Mouse (Mus musculus) neural tube, embryonic 12.5 days (tissue): ENCODE measurements around the gene Gm9747. TPM values are rescaled to one million over a fixed set of nuclear protein-coding genes. Genes with fewer than 3 reads are reported as not detected.

Experiments
- ATAC-seq: fragments of 200-750 bp; cut with Nextera tagmentation; 2 replicates; pipeline ENCODE4 v1.8.0; 2017; ENCODE audit warnings: low read depth, mild to moderate bottlenecking, moderate TSS enrichment, moderate library complexity; ENCODE audit not compliant: low FRiP score
- H3K27ac ChIP-seq: fragments of 300-500 bp; sonication (generic); 2 replicates; pipeline ENCODE4 v1.5.1; 2016
- H3K27me3 ChIP-seq: fragments of 300-500 bp; sonication (generic); replicated peaks from 2 replicates; pipeline ENCODE4 v1.6.1; 2016; ENCODE audit warnings: mild to moderate bottlenecking
- H3K36me3 ChIP-seq: fragments of 300-500 bp; sonication (generic); 2 replicates; pipeline ENCODE4 v1.6.1; 2016; ENCODE audit warnings: mild to moderate bottlenecking
- H3K4me1 ChIP-seq: fragments of 300-500 bp; sonication (generic); 2 replicates; pipeline ENCODE4 v1.6.1; 2016
- H3K4me2 ChIP-seq: fragments of 300-500 bp; sonication (generic); replicated peaks from 2 replicates; pipeline ENCODE4 v1.6.1; 2016; ENCODE audit warnings: mild to moderate bottlenecking
- H3K4me3 ChIP-seq: fragments of 300-500 bp; sonication (generic); 2 replicates; pipeline ENCODE4 v1.5.1; 2016
- H3K9ac ChIP-seq: fragments of 300-500 bp; sonication (generic); 2 replicates; pipeline ENCODE4 v1.6.1; 2016; ENCODE audit warnings: mild to moderate bottlenecking
- H3K9me3 ChIP-seq: fragments of 300-500 bp; sonication (generic); 2 replicates; pipeline ENCODE4 v1.6.1; 2016; ENCODE audit warnings: mild to moderate bottlenecking
- WGBS: fragments of 180-500 bp; shearing (Covaris S2); methylation state at CpG from one replicate; pipeline ENCODE4 v1.1.7; 2016; 5-methylcytosine and 5-hydroxymethylcytosine counted together
- polyA plus RNA-seq: library from polyadenylated mRNA; unstranded; fragments of >200 nt; fragmentation: Nextera tagmentation; extraction: Ambion mirVana; gene quantifications from 2 replicates; pipeline ENCODE4 v1.2.1, GENCODE M21; 2016

Gm9747 gene
- polyA plus RNA-seq, 1 experiment from 2014 or later, result 30.7 TPM

DNA sequence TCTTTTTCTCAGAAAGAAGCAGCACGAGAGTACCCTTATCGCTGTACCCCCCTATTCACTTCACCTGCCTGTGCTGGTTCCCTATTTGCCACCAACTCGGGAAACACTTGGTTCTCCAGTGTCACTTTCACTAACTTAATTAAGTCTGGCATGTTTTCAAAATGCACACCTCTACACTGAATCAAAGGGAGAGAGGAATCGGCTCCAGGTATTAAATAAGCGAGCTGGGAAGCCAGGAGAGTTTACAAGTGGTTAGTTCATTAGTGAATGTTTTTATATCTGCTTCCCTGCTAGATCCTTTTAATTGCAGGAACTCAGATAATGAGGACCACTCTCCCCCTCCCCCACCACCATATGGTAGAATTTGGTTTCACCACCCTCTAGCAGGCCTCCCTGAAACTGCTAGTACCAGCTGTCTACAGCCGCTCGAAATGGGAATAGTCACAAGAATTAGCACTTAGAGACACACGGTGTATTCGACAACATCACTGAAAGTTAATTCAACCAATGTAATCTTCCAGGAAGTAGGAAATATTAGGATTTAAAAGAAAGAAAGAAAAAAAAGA is 28.2 kb downstream of the Gm9747 start:
- no peak overlapping the region for H3K4me2 ChIP-seq
- no peak overlapping the region for H3K27ac ChIP-seq
- no peaks in the 10 kb centered on the region for H3K36me3 ChIP-seq
- H3K27me3 ChIP-seq, result no peaks in the 10 kb centered on the region
- H3K9me3 ChIP-seq, result no peaks in the 10 kb centered on the region
- ATAC-seq, result no peak
- no peak overlapping the region for H3K9ac ChIP-seq
- H3K4me3 ChIP-seq, result no peak overlapping the region
- no peaks in the 10 kb centered on the region for H3K4me1 ChIP-seq
- whole genome bisulfite sequencing, result 65% methylated on average over 9 of the region's 9 CpGs

DNA sequence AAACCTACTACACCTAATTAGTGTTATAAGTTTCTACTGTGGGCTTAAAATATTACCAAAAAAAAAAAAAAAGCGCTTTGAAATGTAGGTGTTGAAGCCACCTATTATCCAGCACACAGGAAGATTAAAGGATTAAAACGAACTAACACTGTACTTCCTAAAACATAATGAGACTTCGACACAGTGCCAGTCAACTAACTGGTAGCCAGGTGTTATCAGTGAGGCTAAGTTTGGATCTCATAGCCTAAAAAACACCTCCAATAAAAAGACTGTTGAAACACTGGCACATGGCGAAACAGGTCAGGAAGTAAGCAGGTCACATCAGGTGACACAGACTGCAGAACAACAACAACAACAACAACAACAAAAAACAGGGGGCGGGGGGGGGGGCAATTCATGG is 28.7 kb downstream of the Gm9747 start:
- no peaks in the 10 kb centered on the region for H3K36me3 ChIP-seq
- H3K9me3 ChIP-seq, result no peaks in the 10 kb centered on the region
- no peaks in the 10 kb centered on the region for H3K4me1 ChIP-seq
- no peak overlapping the region for H3K9ac ChIP-seq
- 85% methylated on average over 5 of the region's 5 CpGs for WGBS
- no peak overlapping the region for H3K4me3 ChIP-seq
- no peak for ATAC-seq
- H3K27ac ChIP-seq, result no peak overlapping the region
- no peak overlapping the region for H3K4me2 ChIP-seq
- H3K27me3 ChIP-seq, result no peaks in the 10 kb centered on the region

DNA sequence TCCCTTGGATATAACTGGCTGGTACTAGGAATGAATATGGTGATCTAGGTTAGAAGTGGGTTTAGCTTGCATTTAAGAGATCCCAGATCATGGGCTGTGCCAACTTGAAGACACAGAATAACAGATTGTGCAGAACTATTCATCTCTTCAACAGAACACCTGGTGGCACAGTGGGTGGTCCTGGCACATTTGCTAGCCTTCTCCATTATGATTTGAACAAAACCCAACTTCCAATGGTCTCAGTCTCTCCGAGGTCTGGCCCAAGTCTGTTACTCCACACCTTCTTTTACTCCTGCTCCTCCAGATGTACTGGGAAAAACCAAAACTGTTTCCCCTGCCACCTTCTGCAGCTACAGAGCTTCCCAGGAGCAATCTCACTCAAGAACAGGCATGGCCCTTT is 29.4 kb downstream of the Gm9747 start:
- H3K36me3 ChIP-seq, result no peaks in the 10 kb centered on the region
- no peak overlapping the region for H3K4me2 ChIP-seq
- no peak overlapping the region for H3K4me3 ChIP-seq
- H3K4me1 ChIP-seq, result no peaks in the 10 kb centered on the region
- no peak for ATAC-seq
- no peak overlapping the region for H3K9ac ChIP-seq
- H3K9me3 ChIP-seq, result no peaks in the 10 kb centered on the region
- 62% methylated on average over 1 of the region's 1 CpGs for WGBS
- no peaks in the 10 kb centered on the region for H3K27me3 ChIP-seq
- H3K27ac ChIP-seq, result no peak overlapping the region

DNA sequence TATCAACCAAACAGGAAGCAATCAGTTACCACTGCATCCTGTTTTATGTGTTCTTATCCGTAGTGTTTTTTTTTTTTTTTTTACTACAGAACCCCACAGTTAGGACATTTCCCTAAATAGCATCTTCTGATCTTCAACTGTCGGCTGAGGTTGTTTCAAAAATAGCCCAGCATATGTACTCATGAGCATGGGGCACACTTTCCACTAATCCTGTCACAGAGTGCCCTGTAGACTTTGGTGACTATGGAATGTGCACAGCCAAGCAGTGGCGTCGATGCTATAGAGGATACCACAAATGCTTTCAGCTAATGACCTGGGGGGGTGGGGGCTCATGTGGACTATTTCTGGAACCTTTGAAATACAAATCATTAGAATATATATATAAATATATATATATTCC is 34.6 kb downstream of the Gm9747 start:
- ATAC-seq, result no peak

DNA sequence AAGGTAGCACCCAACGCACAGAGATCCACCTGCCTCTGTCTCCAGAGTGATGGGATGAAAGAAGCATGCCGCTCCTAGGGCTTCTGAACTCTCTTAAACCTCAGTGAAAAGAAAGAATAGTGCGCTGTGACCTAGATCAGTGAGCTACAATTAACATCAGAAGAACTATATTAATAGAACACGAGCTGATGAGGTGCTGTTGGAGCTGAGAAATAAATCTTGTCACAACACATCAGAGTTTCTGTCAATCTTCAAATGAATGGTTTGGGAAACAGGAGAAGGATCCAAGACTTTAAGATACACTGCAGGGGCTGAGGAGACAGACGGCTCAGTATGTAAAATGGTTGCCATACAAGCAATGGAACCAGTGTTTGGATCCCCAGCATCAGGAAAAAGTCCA is 39.3 kb downstream of the Gm9747 start:
- ATAC-seq, result no peak
- H3K27ac ChIP-seq, result no peak overlapping the region
- H3K36me3 ChIP-seq, result peaks cover 12% of the 10 kb centered on the region
- 83% methylated on average over 5 of the region's 5 CpGs for WGBS
- H3K4me2 ChIP-seq, result no peak overlapping the region
- H3K4me3 ChIP-seq, result no peak overlapping the region
- no peaks in the 10 kb centered on the region for H3K9me3 ChIP-seq
- H3K4me1 ChIP-seq, result peaks cover 10% of the 10 kb centered on the region
- no peak overlapping the region for H3K9ac ChIP-seq
- no peaks in the 10 kb centered on the region for H3K27me3 ChIP-seq

More for the DNA sequence above, 34.6 kb downstream of the Gm9747 start:
- no peak overlapping the region for H3K9ac ChIP-seq
- H3K27me3 ChIP-seq, result no peaks in the 10 kb centered on the region
- H3K4me1 ChIP-seq, result no peaks in the 10 kb centered on the region
- H3K4me2 ChIP-seq, result no peak overlapping the region
- H3K9me3 ChIP-seq, result no peaks in the 10 kb centered on the region
- no peak overlapping the region for H3K27ac ChIP-seq
- WGBS, result 81% methylated on average over 4 of the region's 4 CpGs
- no peak overlapping the region for H3K4me3 ChIP-seq
- H3K36me3 ChIP-seq, result 0 out of 2 replicates have a peak, but pooled peaks cover 5% of the 10 kb centered on the region

DNA sequence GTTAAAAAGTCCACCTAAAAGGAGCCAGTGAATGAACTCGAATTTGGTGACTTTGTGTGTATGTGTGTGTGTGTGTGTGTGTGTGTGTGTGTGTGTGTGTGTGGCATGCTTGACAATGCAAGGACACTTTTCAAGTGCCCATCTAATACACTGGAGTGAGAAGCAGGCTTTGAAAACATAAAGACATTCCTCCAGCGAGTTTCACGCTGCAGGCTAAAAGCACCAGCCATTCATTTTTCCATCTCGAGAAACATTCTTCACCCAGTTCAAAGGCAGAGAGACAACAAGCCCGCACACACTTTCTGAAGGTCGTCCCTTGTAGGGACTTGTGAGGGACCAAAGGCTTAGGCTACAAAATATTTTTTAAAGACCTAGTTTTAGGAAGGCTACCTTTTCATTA is 40.6 kb downstream of the Gm9747 start:
- WGBS, result 20% methylated on average over 6 of the region's 6 CpGs
- Histone ChIP-seq H3K4me1 (peaks cover 10% of the 10 kb centered on the region), H3K27ac (no peak overlapping the region), H3K9ac (no peak overlapping the region), H3K4me2 (no peak overlapping the region), H3K4me3 (no peak overlapping the region), H3K27me3 (no peaks in the 10 kb centered on the region), H3K9me3 (no peaks in the 10 kb centered on the region), H3K36me3 (peaks cover 21% of the 10 kb centered on the region)
- ATAC-seq, result no peak

DNA sequence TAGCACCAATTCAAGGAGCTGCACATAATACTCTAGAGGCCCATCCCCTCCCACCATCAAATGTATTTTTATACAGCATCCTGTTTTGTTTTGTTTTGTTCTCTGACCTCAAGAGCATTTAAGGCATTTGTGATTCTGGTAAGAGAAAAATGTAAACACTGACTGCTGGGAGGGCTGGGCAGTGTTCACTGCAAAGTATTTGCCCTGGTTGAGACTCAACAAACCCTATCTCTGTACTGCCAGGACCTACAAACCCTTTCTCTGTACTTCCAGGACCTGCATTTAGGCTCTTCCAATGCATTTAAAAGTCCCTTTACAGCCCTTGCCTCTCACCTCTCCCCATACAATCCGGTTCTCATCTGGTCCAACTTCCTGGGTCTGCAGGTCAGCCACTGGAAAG is 41.4 kb downstream of the Gm9747 start:
- no peak overlapping the region for H3K9ac ChIP-seq
- ATAC-seq, result no peak

DNA sequence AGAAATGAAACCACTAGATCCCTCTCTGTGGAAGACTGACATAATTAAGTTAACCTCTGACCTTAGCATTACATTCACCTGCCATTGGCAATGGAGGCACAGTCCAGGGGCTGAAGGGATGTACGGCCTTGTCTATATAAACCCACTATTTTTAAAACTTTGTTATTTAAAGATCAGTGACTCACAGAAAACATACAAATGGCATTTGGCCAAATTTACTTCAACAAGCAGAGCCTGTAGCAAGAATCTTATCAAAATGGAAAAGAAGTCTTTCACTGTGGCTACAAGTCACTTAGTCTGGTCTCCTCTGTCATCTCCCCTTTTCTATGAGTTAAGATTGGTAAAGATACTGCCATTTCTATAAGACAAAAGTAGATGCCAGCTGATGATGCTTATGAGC is 46.9 kb downstream of the Gm9747 start:
- Histone ChIP-seq H3K36me3 (peaks cover 21% of the 10 kb centered on the region), H3K4me3 (no peak overlapping the region), H3K4me1 (peaks cover 7% of the 10 kb centered on the region), H3K27me3 (no peaks in the 10 kb centered on the region), H3K27ac (no peak overlapping the region), H3K9me3 (no peaks in the 10 kb centered on the region), H3K4me2 (no peak overlapping the region), H3K9ac (no peak overlapping the region)
- ATAC-seq, result no peak
- WGBS, result 85% methylated on average over 1 of the region's 1 CpGs

More for the DNA sequence above, 41.4 kb downstream of the Gm9747 start:
- H3K4me1 ChIP-seq, result peaks cover 10% of the 10 kb centered on the region
- WGBS, result 24% methylated on average over 1 of the region's 1 CpGs
- H3K36me3 ChIP-seq, result peaks cover 25% of the 10 kb centered on the region
- H3K9me3 ChIP-seq, result no peaks in the 10 kb centered on the region
- no peaks in the 10 kb centered on the region for H3K27me3 ChIP-seq
- no peak overlapping the region for H3K4me2 ChIP-seq
- H3K4me3 ChIP-seq, result no peak overlapping the region
- H3K27ac ChIP-seq, result no peak overlapping the region

DNA sequence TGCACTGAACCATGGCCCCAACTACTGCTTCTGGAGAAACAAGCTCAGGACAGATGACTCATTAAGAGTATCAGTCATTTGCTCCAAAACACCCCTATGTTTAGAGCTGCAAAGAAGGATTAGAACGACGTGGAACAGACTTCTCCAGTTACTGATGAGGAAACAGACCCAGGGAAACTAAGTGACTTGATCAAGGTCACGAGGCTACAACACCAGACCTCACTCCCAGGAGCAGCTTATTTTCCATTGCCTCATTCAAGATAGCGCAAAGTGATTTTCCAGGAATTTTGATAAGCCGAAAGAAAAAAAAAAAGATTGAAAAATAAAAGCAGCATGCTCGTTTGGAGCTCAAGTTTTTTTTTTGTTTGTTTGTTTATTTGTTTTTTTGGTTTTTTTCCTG is 48.9 kb downstream of the Gm9747 start:
- Histone ChIP-seq H3K27ac (no peak overlapping the region), H3K36me3 (peaks cover 17% of the 10 kb centered on the region), H3K9me3 (no peaks in the 10 kb centered on the region), H3K4me2 (no peak overlapping the region), H3K4me1 (peaks cover 13% of the 10 kb centered on the region), H3K4me3 (no peak overlapping the region), H3K9ac (no peak overlapping the region), H3K27me3 (no peaks in the 10 kb centered on the region)
- WGBS, result 88% methylated on average over 6 of the region's 6 CpGs
- ATAC-seq, result no peak

DNA sequence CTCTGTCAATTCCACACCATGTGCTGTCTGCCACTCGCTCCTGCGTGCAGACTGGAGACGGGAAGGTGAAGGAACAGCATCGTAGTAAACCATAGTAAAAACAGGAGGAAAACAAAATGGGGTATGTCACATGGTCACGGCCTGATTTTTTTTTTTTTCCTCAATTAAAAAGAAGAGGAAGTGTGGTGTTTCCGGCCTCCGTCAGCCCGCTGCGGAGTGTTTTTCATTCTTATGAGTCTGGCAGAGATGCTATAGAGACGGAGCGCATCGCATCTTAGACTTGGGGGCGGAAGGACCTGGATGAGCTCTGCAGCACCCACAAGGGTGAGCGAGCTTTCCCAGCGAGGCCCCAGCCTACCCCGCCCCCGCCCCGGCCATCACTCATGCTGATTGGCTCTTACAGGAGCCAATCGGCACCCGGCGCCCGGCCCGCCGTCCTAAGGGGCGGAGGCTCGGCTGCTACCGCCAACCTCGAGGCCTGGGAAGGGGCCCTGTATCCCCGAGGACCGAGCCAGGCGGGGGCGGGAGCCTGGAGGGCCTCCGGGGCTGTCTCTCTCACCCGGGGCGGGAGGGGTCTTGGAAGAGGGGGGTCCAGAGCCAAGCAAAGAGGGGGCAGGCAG is 50.2 kb downstream of the Gm9747 start:
- H3K27me3 ChIP-seq, result no peaks in the 10 kb centered on the region
- WGBS, result under 1% methylated on average over 35 of the region's 35 CpGs
- peak overlapping the region; percentile 47 for H3K4me3 ChIP-seq
- peak overlapping the region; percentile 74 for H3K9ac ChIP-seq
- H3K36me3 ChIP-seq, result peaks cover 13% of the 10 kb centered on the region
- no peaks in the 10 kb centered on the region for H3K9me3 ChIP-seq
- peak; percentile 99 for ATAC-seq
- H3K4me2 ChIP-seq, result peak overlapping the region; percentile 90
- peaks cover 26% of the 10 kb centered on the region for H3K4me1 ChIP-seq
- H3K27ac ChIP-seq, result peak overlapping the region; percentile 87

DNA sequence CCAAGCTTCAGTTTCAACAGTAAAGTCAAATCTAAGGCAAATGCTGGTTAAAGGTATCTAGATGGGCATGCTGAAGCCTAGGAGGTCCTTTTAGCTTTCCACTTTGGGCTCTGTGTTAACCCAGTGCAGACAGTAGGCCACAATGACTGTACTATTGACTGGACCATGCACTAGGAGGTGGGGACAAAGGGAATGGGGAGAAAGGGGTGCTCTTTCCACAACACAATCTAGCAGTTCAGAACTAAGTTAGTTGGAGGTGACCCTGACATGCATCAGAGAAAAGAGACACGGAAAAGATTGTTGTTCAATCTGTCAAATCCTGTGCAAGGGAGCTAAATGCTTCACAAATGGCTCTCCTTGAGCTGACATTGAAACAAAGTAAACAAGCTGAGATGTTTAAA is 51.0 kb downstream of the Gm9747 start:
- 0% methylated on average over 1 of the region's 1 CpGs for WGBS
- Histone ChIP-seq H3K9ac (peak overlapping the region; percentile 74), H3K4me2 (peak overlapping the region; percentile 90), H3K4me1 (peaks cover 34% of the 10 kb centered on the region), H3K27me3 (no peaks in the 10 kb centered on the region), H3K36me3 (peaks cover 13% of the 10 kb centered on the region), H3K27ac (peak overlapping the region; percentile 87), H3K9me3 (no peaks in the 10 kb centered on the region), H3K4me3 (peak overlapping the region; percentile 47)
- peak; percentile 22; the same call in 1 of the 2 replicates for ATAC-seq

DNA sequence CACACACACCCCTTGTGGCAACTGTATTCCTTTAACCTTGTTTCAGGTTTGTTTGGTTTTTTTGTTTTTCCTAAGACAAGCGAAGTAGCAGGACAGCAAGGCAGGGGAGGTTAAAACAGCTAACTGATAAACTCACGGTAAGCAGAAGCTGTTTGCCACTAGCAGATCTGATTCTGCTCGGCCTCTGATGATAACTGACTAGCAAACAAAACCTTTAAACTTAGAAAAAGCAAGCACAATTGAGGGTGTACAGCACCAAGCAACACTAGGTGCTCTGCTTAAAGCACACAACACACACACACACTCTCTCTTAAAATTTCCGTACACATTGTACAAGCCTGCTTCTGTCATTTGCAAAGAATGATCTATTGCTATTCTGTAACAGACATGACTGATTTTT is 51.5 kb downstream of the Gm9747 start:
- Histone ChIP-seq H3K4me1 (peaks cover 39% of the 10 kb centered on the region), H3K4me2 (peak overlapping the region; percentile 90), H3K36me3 (peaks cover 13% of the 10 kb centered on the region), H3K9me3 (no peaks in the 10 kb centered on the region), H3K4me3 (peak overlapping the region; percentile 47), H3K27ac (peak overlapping the region; percentile 87; the same call in 1 of the 2 replicates), H3K9ac (peak overlapping the region; percentile 74), H3K27me3 (no peaks in the 10 kb centered on the region)
- ATAC-seq, result no peak
- WGBS, result 17% methylated on average over 4 of the region's 4 CpGs
